Mouse (Mus musculus) adrenal gland, postnatal 4 days (tissue): ENCODE measurements around the gene Mocs2. TPM values are rescaled to one million over a fixed set of nuclear protein-coding genes. Genes with fewer than 3 reads are reported as not detected.

ENCODE experiments used
- DNase-seq, 2 experiments: peaks; one replicate each; pipeline ENCODE4 v3.0.0; 2021 to 2022; ENCODE audit warnings: low spot score in 2 of 2, mixed read lengths in 2 of 2
- total RNA-seq, 2 experiments: library from RNA; stranded (reverse); gene quantifications; 2 replicates each; pipeline ENCODE4 v1.2.3; 2021

Mocs2 gene
- total RNA-seq, 2 experiments from 2014 or later: 127 to 146 TPM

GRCm38 (mm10) chr13:114852264-114853111, 34.5 kb downstream of the Mocs2 start:
- no peak for DNase-seq

GRCm38 (mm10) chr13:114853152-114853551, 35.1 kb downstream of the Mocs2 start:
- no peak for DNase-seq

- no peak for DNase-seq
Measured at GRCm38 (mm10) chr13:114854023-114854422, 36.0 kb downstream of the Mocs2 start.

DNA sequence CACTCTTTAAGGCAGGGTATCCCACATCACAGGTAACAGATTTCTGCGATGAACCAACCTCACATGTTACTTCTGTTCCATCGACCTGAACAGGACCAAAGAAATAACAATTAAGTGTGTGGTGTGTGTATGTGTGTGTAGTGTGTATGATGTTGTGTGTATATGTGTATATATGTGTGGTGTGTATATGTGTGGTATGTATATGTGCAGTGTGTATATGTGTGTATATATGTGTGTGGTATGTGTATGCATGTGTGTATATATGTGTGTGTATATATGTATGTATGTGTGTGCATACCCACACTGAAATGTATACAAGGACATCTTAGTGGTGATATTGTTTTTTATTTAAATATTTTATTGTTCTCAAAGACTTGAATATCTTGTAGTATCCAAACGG, 36.4 kb downstream of the Mocs2 start:
- DNase-seq: no peak

- no peak for DNase-seq
Measured at GRCm38 (mm10) chr13:114855573-114856268, 37.7 kb downstream of the Mocs2 start.

GRCm38 (mm10) chr13:114856269-114856627, 38.2 kb downstream of the Mocs2 start:
- DNase-seq: no peak

DNA sequence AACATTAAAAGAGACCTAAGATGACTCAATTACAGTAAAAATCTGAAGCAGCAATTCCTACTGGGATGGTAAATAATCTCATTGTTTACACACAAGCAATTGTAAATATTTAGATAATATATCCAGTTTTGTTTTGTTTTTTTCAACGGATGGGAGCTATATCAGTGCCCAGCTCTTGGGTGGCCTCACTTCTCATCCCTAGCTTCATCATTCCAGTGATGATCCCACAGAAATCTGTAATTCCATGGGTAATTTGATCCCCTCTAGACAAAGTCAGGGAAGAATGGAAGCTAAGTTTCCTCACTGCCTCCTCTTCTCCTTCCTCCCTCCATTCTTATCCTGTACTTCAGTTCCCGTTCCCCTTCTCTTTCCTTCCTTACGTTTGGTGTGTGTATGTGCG, 39.5 kb downstream of the Mocs2 start:
- no peak for DNase-seq

DNA sequence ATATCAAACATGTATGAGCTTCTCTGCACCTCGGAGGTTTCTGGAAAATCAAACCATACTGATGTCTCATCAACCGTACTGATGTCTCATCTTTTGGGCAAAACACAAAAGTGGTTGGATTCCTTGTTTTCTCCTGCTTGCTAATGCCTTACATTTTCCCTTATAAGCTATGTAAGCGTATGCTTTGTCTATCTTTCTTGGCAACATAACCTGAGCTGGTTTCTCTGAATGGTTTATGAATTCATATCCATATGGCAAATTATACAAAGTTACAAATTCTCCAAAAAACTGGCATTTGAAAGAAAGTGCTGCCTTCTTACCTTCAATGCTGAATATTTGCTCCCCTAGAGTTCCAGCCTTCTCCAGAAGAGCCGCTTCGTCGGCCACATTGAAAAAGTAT, 56.7 kb downstream of the Mocs2 start:
- DNase-seq: no peak

- no peak for DNase-seq
Measured at GRCm38 (mm10) chr13:114876005-114876520, 58.0 kb downstream of the Mocs2 start.

GRCm38 (mm10) chr13:114878667-114879066, 60.6 kb downstream of the Mocs2 start:
- no peak for DNase-seq

Other genes with a start within 250 kb of the Mocs2 start
- 1 to 10 TPM; 4.5 to 7.5 TPM for gene Itga2, start 113.9 kb downstream of the Mocs2 start, total RNA-seq